Mouse (Mus musculus) ES-CJ7 (cell line): ENCODE measurements at regions not wholly inside any gene's neighbourhood (a gene's known extent, or its start where the extent isn't known, plus 50 kb on each side); places are given as distances from the start of the nearest gene placed in this dataset.

Experiments
- DNase-seq: peaks from one replicate; pipeline ENCODE4 v3.0.0; 2011; ENCODE audit warnings: low read depth, low spot score

GRCm38 (mm10) chr1:41244627-41245026, 439.2 kb downstream of the Tmem182 start:
- no peak for DNase-seq

DNA sequence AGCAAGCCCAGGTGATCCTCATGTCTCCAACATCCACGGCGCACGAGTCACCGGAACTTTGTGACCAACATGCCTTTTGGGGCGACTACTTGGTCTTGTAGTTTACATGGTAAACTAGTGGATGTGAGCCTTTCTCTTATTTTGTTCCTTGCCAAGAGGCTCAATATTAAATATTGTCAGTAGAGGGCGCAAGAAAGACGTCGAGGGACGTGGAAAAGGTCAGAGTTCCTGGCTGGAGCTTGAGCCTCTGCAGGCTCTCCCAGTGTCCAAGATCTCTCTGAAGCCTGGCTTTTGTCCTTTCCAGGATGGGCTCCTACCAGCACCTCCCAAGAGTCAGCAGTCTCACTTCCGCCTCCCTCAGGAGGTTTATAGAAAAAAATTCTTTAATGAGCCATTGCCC, 458.8 kb downstream of the Tmem182 start:
- DNase-seq: peak; percentile 69

DNA sequence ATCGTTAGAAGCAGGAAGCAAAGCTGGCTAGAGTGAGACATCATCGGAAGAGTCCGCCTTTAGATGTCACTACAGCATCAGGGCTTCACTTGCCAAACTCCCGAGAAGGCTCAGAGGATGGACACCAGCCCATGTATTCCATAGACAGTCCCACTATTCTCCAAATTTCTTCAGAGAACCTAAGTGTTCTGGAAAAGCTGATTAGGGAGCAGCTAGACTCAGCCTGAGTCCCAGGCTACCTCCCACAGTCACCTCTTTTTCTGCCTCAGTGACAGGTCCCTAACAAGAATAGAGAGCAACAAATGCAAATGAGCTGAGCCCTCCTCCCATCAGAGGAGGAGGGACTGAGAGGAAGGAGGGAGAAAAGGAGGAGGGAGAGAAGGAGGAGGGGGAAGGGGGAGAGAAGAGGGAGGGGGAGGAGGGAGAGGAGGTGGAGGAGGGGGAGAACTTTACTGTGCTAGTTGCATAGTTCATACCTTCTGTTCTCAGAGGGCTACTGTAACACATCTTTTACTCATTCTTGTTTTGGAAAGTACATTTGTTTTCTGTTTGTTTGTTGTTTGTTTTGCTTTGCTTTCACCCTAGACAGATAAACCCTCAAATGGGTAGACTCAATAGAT, 465.8 kb downstream of the Tmem182 start:
- no peak for DNase-seq

- no peak for DNase-seq
These were observed 469.3 kb downstream of the Tmem182 start for GRCm38 (mm10) chr1:41274573-41275270.

DNA sequence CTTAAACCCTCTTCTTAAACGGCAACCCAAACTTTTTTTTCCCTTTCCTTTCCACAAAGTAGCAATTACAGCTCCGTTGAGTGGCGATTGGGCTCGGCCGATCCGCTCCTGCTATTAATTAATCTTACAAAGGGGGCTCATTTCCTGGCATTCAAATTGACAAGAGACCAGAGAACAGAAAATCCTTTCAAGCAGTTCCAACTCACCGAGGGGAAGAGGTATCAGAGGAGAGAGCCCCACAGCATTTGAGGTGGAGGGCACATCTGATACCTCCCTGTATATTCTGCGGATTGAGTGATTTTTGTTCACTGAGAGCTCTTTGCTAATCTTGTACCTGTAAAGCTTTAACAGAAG, 469.8 kb downstream of the Tmem182 start:
- no peak for DNase-seq

- DNase-seq: no peak
These were observed 470.2 kb downstream of the Tmem182 start for GRCm38 (mm10) chr1:41275642-41276041.

DNA sequence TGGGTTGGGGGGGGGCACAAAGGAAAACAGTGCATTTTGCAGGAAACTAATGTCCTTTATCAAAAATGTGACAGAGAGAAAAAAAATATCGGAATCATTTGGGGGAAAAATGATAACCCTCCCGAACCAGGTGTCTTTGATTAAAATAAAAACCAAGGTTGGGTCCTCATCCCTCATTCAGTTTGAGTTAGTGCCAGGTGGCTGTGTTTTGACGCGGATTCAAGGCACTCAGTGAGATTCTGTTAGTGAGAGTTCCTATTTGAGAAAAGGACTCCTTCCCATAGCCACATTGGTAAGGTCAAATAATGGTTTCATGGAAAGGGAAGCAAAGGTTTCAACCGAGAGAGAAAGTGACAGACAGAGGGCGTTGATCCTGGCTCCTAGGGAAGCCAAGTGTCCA, 470.9 kb downstream of the Tmem182 start:
- DNase-seq: no peak

DNA sequence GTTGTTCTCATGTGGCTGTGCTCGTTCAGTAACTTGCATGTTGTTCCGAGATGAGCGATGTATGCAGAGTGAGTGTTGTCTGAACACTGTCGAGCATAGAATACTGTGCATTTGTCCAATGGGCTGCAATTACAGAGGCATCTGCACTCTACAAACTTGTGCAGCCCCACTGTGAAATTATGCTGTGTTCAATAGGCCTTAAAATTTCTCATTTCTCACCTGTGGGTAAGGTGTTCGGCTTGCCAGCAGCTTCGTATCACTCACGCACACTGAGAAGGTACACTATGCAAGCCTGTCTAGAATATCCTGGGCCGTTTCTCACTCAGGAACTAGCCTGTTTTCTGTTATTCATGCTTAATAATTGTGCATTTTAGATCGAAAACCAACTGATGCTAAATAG, 479.8 kb downstream of the Tmem182 start:
- no peak for DNase-seq

GRCm38 (mm10) chr1:41286221-41286620, 480.8 kb downstream of the Tmem182 start:
- DNase-seq: no peak

- no peak for DNase-seq
These were observed 521.6 kb downstream of the Tmem182 start for GRCm38 (mm10) chr1:41326861-41327480.

DNA sequence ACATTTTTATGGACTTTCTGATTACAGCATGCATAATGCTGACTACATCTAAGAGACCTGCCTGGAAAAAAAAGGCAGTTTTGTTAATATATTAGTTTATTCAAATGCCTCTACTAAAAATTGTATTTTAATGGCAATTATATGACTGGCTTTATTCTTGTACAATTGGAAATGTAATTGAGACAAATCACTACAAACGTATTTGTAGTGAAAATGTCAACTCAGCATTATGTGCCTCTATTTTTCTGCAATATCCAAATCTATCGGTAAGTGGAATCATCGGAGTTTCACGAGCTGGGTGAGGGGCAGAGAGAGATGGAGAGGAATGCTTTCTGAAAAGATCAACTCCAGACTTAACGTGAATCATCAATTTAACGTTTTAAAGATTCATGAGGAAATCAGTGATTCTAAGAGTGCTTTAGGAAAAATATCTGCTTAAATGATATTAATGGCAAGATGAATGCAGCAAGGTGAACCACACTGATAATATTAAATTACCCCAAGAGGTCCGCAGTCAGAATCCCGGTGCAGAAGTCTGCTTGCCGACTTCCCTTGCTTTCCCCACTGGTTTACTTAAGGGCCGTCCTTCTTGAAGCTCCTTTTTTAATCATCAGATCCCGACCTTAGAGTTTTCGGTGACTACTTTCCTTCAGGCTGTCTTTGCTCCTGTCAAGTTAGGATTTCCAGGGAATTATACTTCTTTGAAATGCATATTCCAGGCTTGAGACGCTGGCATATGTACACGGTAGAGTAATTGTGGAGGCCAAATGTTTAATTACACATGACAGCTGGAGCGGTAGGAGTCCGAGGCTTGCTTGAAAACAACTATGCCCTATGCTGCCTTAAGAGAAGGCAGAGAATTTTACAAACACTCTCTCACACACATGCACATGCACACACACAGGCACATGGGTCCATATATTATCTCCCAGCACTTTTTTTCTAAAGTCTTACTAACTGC, 544.7 kb downstream of the Tmem182 start:
- DNase-seq: no peak

- DNase-seq: no peak
These were observed 553.7 kb downstream of the Tmem182 start for GRCm38 (mm10) chr1:41359061-41359460.

DNA sequence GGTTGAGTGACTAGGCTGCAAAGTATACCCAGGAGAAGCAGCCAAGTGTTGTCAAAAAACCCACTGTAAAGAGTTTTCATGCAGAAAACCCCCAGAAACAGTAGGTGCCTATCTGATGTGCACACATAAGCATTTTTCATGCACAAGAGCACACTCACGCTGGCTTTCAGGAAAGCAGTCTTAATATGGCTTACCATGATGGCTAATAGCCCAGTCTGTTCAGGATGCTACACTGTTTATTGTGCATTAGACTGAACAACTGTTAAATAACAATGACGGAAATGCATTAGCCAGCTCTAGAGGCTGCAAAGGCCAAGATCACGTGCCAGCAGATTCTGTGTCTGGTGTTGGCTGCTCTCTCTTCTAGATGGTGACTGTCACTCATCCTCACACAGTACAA, 556.1 kb downstream of the Tmem182 start:
- DNase-seq: no peak

DNA sequence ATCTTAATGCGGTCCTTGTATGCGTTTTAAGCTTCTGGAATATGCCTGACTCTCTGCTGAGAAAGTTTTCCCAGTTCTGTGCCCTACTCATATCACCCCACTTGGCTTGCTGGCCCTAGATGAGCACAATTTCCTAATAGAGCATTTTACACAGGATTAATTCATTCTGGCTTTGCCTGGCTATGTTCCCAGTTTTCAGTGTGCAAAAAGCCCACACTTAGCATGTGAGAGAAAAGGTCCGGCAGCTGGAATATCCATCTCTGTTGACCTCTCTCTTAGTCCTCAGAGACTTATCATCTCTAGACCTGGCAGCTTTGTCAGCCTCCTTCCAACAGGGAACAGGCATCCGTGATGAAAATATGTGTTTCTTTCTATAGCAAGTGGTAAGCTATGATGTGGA, 574.6 kb downstream of the Tmem182 start:
- DNase-seq: no peak

- DNase-seq: no peak
These were observed 576.1 kb downstream of the Tmem182 start for GRCm38 (mm10) chr1:41381487-41381886.

- no peak for DNase-seq
These were observed 579.3 kb downstream of the Tmem182 start for GRCm38 (mm10) chr1:41384731-41385130.

DNA sequence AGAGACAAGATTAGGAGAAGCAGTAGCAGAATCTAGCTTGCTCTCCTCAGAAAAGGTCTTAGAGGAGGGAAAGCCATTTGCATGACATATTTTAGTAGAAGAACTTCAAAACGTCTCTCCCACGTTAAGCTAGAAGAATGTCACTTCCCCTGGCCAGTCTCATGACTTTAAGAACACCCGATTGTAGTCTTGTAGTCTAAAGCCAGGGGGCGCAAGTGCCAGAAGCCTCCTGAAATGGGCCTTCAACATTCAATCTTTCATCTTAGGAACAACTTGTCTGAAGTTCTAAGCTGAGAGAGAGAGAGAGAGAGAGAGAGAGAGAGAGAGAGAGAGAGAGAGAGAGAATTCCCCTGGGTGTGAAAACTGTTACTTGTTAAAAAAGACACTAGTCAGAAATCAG, 581.0 kb downstream of the Tmem182 start:
- peak; percentile 52 for DNase-seq

GRCm38 (mm10) chr1:41390102-41390884, 584.9 kb downstream of the Tmem182 start:
- peak; percentile 88 for DNase-seq

GRCm38 (mm10) chr1:41391071-41391470, 585.7 kb downstream of the Tmem182 start:
- no peak for DNase-seq

- no peak for DNase-seq
These were observed 587.9 kb downstream of the Tmem182 start for GRCm38 (mm10) chr1:41393287-41393686.

GRCm38 (mm10) chr1:41395081-41395480, 589.7 kb downstream of the Tmem182 start:
- no peak for DNase-seq
